Mouse (Mus musculus): ENCODE results near the gene B4galnt4. TPM values are rescaled to one million over a fixed set of nuclear protein-coding genes. Genes with fewer than 3 reads are reported as not detected.
A peak's percentile ranks its signal among the peaks of the same experiment; 100 is the strongest.

Gene B4galnt4
- polyA plus RNA-seq, 1 experiment from 2014 or later = 22.3 TPM

DNA sequence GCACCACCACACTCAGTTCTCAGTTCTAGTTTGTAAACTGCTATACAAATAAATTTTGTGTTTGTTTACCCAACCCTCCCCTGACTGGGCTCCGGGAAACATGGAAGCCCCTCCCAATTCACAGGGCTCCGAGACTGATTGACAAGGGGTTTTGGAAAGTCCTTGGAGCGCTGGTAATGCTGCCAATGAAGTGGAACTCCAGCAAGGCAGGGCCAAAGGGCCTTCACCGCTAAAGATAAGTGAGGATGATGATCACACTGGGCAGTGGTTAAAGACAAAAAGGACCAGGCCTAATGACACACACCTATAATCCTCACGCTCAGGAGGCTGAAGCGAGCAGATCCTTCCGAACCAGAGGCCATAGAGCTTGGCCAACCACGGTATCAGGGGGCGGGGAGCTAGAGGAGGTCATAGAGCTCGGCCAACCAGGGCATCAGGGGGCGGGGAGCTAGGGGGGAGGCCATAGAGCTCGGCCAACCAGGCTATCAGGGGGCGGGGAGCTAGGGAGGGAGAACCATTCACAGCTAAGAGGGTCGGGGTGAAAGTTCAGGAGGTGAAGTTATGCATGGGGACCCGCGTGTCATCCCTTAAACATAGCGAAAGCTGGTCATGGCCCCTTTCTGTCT is 9.7 kb upstream of the B4galnt4 start:
- Histone ChIP-seq H3K4me1 (replicated peaks; ENCODE audit: control insufficient read depth, insufficient read depth, low read length) (peaks cover 4% of the 10 kb centered on the region; the same call in 1 of the 2 replicates), H3K4me3 (ENCODE audit: low read depth, low read length) (no peak overlapping the region), H3K36me3 (ENCODE audit: control insufficient read depth, insufficient read depth, low read length) (no peaks in the 10 kb centered on the region), H3K27me3 (ENCODE audit: control insufficient read depth, insufficient read depth, low read length) (no peaks in the 10 kb centered on the region), H3K4me2 (ENCODE audit: low read depth, low read length, severe bottlenecking) (no peak overlapping the region), H3K27ac (ENCODE audit: low read depth, low read length) (no peak overlapping the region), H3K9ac (ENCODE audit: low read length) (no peak overlapping the region), H3K9me3 (ENCODE audit: control insufficient read depth, low read length) (no peaks in the 10 kb centered on the region; the same call in 1 of the 2 replicates)
- no peak for ATAC-seq (replicated peaks; ENCODE audit: low FRiP score)
- DNase-seq (ENCODE audit: low spot score) = no peak
- WGBS = 74% methylated on average over 17 of the region's 17 CpGs

- no peaks in the 10 kb centered on the region; the same call in 1 of the 2 replicates for H3K9me3 ChIP-seq (ENCODE audit: control insufficient read depth, low read length)
- 94% methylated on average over 4 of the region's 4 CpGs for WGBS
- no peak overlapping the region for H3K4me3 ChIP-seq (ENCODE audit: low read depth, low read length)
- ATAC-seq (replicated peaks; ENCODE audit: low FRiP score) = no peak
- no peak for DNase-seq (ENCODE audit: low spot score)
- peaks cover 4% of the 10 kb centered on the region; the same call in 1 of the 2 replicates for H3K4me1 ChIP-seq (replicated peaks; ENCODE audit: control insufficient read depth, insufficient read depth, low read length)
- no peak overlapping the region for H3K27ac ChIP-seq (ENCODE audit: low read depth, low read length)
- H3K9ac ChIP-seq (ENCODE audit: low read length) = no peak overlapping the region
- no peak overlapping the region for H3K4me2 ChIP-seq (ENCODE audit: low read depth, low read length, severe bottlenecking)
- no peaks in the 10 kb centered on the region for H3K27me3 ChIP-seq (ENCODE audit: control insufficient read depth, insufficient read depth, low read length)
- no peaks in the 10 kb centered on the region for H3K36me3 ChIP-seq (ENCODE audit: control insufficient read depth, insufficient read depth, low read length)
Measured at GRCm38 (mm10) chr7:141052016-141052415, 8.9 kb upstream of the B4galnt4 start.

DNA sequence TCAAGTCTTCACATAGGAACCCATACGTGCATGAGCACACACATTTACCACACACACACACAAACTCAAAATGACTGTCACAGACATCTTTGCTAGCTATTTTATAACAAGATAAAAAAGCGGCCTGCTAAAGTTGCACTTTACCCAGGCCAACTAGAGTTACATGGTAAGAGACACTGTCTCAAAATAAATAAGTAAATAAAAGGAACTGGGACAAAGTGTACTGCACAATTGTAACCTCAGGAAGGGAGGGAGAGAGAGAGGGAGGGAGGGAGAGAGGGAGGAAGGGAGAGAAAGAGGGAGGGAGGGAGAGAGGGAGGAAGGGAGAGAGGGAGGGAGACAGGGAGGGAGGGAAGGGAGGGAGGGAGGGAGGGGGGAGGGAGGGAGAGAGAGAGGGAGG is 8.5 kb upstream of the B4galnt4 start:
- no peak overlapping the region for H3K9ac ChIP-seq (ENCODE audit: low read length)
- no peak overlapping the region for H3K27ac ChIP-seq (ENCODE audit: low read depth, low read length)
- H3K9me3 ChIP-seq (ENCODE audit: control insufficient read depth, low read length) = no peaks in the 10 kb centered on the region; the same call in 1 of the 2 replicates
- 86% methylated on average over 2 of the region's 2 CpGs for WGBS
- H3K27me3 ChIP-seq (ENCODE audit: control insufficient read depth, insufficient read depth, low read length) = no peaks in the 10 kb centered on the region
- DNase-seq (ENCODE audit: low spot score) (no peak), ATAC-seq (replicated peaks; ENCODE audit: low FRiP score) (no peak)
- peaks cover 4% of the 10 kb centered on the region; the same call in 1 of the 2 replicates for H3K4me1 ChIP-seq (replicated peaks; ENCODE audit: control insufficient read depth, insufficient read depth, low read length)
- H3K4me2 ChIP-seq (ENCODE audit: low read depth, low read length, severe bottlenecking) = no peak overlapping the region
- no peak overlapping the region for H3K4me3 ChIP-seq (ENCODE audit: low read depth, low read length)
- H3K36me3 ChIP-seq (ENCODE audit: control insufficient read depth, insufficient read depth, low read length) = no peaks in the 10 kb centered on the region

- DNase-seq (ENCODE audit: low spot score) (no peak), ATAC-seq (replicated peaks; ENCODE audit: low FRiP score) (no peak)
- no peak overlapping the region for H3K9ac ChIP-seq (ENCODE audit: low read length)
- no peaks in the 10 kb centered on the region; the same call in 1 of the 2 replicates for H3K27me3 ChIP-seq (ENCODE audit: control insufficient read depth, insufficient read depth, low read length)
- no peak overlapping the region for H3K27ac ChIP-seq (ENCODE audit: low read depth, low read length)
- no peaks in the 10 kb centered on the region for H3K36me3 ChIP-seq (ENCODE audit: control insufficient read depth, insufficient read depth, low read length)
- peaks cover 6% of the 10 kb centered on the region; the same call in 1 of the 2 replicates for H3K4me1 ChIP-seq (replicated peaks; ENCODE audit: control insufficient read depth, insufficient read depth, low read length)
- no peak overlapping the region for H3K4me3 ChIP-seq (ENCODE audit: low read depth, low read length)
- H3K4me2 ChIP-seq (ENCODE audit: low read depth, low read length, severe bottlenecking) = no peak overlapping the region
- no peaks in the 10 kb centered on the region for H3K9me3 ChIP-seq (ENCODE audit: control insufficient read depth, low read length)
- WGBS = 80% methylated on average over 4 of the region's 4 CpGs
Measured at GRCm38 (mm10) chr7:141055785-141056184, 5.1 kb upstream of the B4galnt4 start.

DNA sequence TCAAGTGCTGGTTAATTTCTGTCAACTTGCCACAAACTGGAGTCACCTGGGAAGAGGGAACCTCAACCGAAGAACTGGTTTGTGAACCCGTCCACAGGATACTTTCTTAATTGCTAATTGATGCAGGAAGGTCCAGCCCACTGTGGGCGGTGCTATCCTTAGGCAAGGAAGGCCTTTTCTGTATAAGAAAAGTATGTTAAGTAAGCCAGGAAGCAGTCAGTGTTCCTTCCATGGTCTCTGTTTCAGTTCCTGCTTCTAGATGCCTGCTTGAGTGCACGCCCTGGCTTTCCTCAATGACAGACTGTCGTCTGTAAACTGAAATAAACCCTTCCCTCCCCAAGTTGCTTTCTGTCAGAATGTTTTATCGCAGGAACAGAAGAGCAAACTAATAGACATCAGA is 3.9 kb upstream of the B4galnt4 start:
- Histone ChIP-seq H3K4me3 (ENCODE audit: low read depth, low read length) (no peak overlapping the region), H3K36me3 (ENCODE audit: control insufficient read depth, insufficient read depth, low read length) (no peaks in the 10 kb centered on the region), H3K27me3 (ENCODE audit: control insufficient read depth, insufficient read depth, low read length) (no peaks in the 10 kb centered on the region; the same call in 1 of the 2 replicates), H3K9ac (ENCODE audit: low read length) (no peak overlapping the region), H3K4me1 (replicated peaks; ENCODE audit: control insufficient read depth, insufficient read depth, low read length) (peaks cover 10% of the 10 kb centered on the region; the same call in 1 of the 2 replicates), H3K27ac (ENCODE audit: low read depth, low read length) (no peak overlapping the region), H3K9me3 (ENCODE audit: control insufficient read depth, low read length) (no peaks in the 10 kb centered on the region), H3K4me2 (ENCODE audit: low read depth, low read length, severe bottlenecking) (no peak overlapping the region)
- ATAC-seq (replicated peaks; ENCODE audit: low FRiP score) (no peak), DNase-seq (ENCODE audit: low spot score) (no peak)
- 97% methylated on average over 6 of the region's 6 CpGs for WGBS

DNA sequence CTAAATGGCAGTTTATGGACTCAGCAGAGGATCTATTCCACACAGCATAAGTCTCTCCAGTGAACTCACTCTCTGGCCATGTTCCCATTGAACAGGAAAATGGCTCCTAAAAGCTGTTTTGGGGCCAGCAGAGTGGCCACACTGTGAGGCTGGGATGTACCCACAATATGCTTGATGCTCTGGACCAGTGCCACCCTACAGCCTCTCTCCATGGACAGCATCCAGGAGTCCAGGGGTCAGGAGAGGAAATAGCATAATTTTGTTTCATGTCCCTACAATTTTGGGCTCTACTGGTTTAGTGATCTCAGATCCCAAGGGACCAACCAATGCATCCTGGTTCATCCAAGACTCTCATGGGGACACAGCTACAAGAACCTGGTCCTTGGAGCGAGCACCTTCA is 3.4 kb upstream of the B4galnt4 start:
- H3K36me3 ChIP-seq (ENCODE audit: control insufficient read depth, insufficient read depth, low read length) = no peaks in the 10 kb centered on the region
- WGBS = 86% methylated on average over 1 of the region's 1 CpGs
- peaks cover 10% of the 10 kb centered on the region; the same call in 1 of the 2 replicates for H3K4me1 ChIP-seq (replicated peaks; ENCODE audit: control insufficient read depth, insufficient read depth, low read length)
- H3K9ac ChIP-seq (ENCODE audit: low read length) = no peak overlapping the region
- H3K27me3 ChIP-seq (ENCODE audit: control insufficient read depth, insufficient read depth, low read length) = no peaks in the 10 kb centered on the region; the same call in 1 of the 2 replicates
- H3K4me2 ChIP-seq (ENCODE audit: low read depth, low read length, severe bottlenecking) = no peak overlapping the region
- H3K4me3 ChIP-seq (ENCODE audit: low read depth, low read length) = no peak overlapping the region
- no peak for ATAC-seq (replicated peaks; ENCODE audit: low FRiP score)
- no peak overlapping the region for H3K27ac ChIP-seq (ENCODE audit: low read depth, low read length)
- no peaks in the 10 kb centered on the region for H3K9me3 ChIP-seq (ENCODE audit: control insufficient read depth, low read length)
- DNase-seq (ENCODE audit: low spot score) = no peak

GRCm38 (mm10) chr7:141058601-141059341 is 2.1 kb upstream of the B4galnt4 start:
- 94% methylated on average over 14 of the region's 14 CpGs for WGBS
- no peaks in the 10 kb centered on the region; the same call in 1 of the 2 replicates for H3K36me3 ChIP-seq (ENCODE audit: control insufficient read depth, insufficient read depth, low read length)
- no peak for DNase-seq (ENCODE audit: low spot score)
- H3K4me1 ChIP-seq (replicated peaks; ENCODE audit: control insufficient read depth, insufficient read depth, low read length) = peaks cover 10% of the 10 kb centered on the region; the same call in 1 of the 2 replicates
- ATAC-seq (replicated peaks; ENCODE audit: low FRiP score) = no peak
- H3K27me3 ChIP-seq (ENCODE audit: control insufficient read depth, insufficient read depth, low read length) = no peaks in the 10 kb centered on the region; the same call in 1 of the 2 replicates
- no peaks in the 10 kb centered on the region for H3K9me3 ChIP-seq (ENCODE audit: control insufficient read depth, low read length)
- H3K9ac ChIP-seq (ENCODE audit: low read length) = no peak overlapping the region
- no peak overlapping the region for H3K27ac ChIP-seq (ENCODE audit: low read depth, low read length)
- no peak overlapping the region for H3K4me3 ChIP-seq (ENCODE audit: low read depth, low read length)
- H3K4me2 ChIP-seq (ENCODE audit: low read depth, low read length, severe bottlenecking) = no peak overlapping the region

- 56% methylated on average over 2 of the region's 2 CpGs for WGBS
- no peaks in the 10 kb centered on the region for H3K9me3 ChIP-seq (ENCODE audit: control insufficient read depth, low read length)
- H3K9ac ChIP-seq (ENCODE audit: low read length) = peak overlapping the region; percentile 99
- peaks cover 5% of the 10 kb centered on the region; the same call in 1 of the 2 replicates for H3K36me3 ChIP-seq (ENCODE audit: control insufficient read depth, insufficient read depth, low read length)
- H3K4me3 ChIP-seq (ENCODE audit: low read depth, low read length) = peak overlapping the region; percentile 82
- H3K4me2 ChIP-seq (ENCODE audit: low read depth, low read length, severe bottlenecking) = peak overlapping the region; percentile 93
- peaks cover 10% of the 10 kb centered on the region; the same call in 1 of the 2 replicates for H3K4me1 ChIP-seq (replicated peaks; ENCODE audit: control insufficient read depth, insufficient read depth, low read length)
- ATAC-seq (replicated peaks; ENCODE audit: low FRiP score) (peak; percentile 11; the same call in 1 of the 2 replicates), DNase-seq (ENCODE audit: low spot score) (no peak)
- H3K27me3 ChIP-seq (ENCODE audit: control insufficient read depth, insufficient read depth, low read length) = no peaks in the 10 kb centered on the region; the same call in 1 of the 2 replicates
- no peak overlapping the region for H3K27ac ChIP-seq (ENCODE audit: low read depth, low read length)
Measured at GRCm38 (mm10) chr7:141059929-141060328, 975 bp upstream of the B4galnt4 start.

All from forebrain, embryonic 11.5 days (tissue).